Mouse (Mus musculus) thymus, adult 2 months (tissue): ENCODE measurements at regions not wholly inside any gene's neighbourhood (a gene's known extent, or its start where the extent isn't known, plus 50 kb on each side); places are given as distances from the start of the nearest gene placed in this dataset.

Experiments used
- DNase-seq: peaks from one replicate; pipeline ENCODE4 v3.0.0; 2021
- H3K27ac ChIP-seq: fragments of 200-500 bp; 2 replicates; pipeline ENCODE4 v1.5.1; 2012; ENCODE audit warnings: low read length, control low read depth; ENCODE audit not compliant: control insufficient read depth, insufficient read depth
- H3K27me3 ChIP-seq: fragments of 200-500 bp; 2 replicates; pipeline ENCODE4 v1.6.1; 2012; ENCODE audit warnings: mild to moderate bottlenecking, low read length, moderate library complexity, mixed read lengths; ENCODE audit not compliant: control insufficient read depth, insufficient read depth
- H3K36me3 ChIP-seq: fragments of 200-500 bp; 2 replicates; pipeline ENCODE4 v1.6.1; 2012; ENCODE audit warnings: mild to moderate bottlenecking, low read length, moderate library complexity; ENCODE audit not compliant: control insufficient read depth, insufficient read depth
- H3K4me1 ChIP-seq: fragments of 200-500 bp; replicated peaks from 2 replicates; pipeline ENCODE4 v1.6.1; 2012; ENCODE audit warnings: low read length; ENCODE audit not compliant: control insufficient read depth, insufficient read depth
- H3K4me3 ChIP-seq: fragments of 200-500 bp; 2 replicates; pipeline ENCODE4 v1.5.1; 2012; ENCODE audit warnings: mild to moderate bottlenecking, low read length, control low read depth, moderate library complexity; ENCODE audit not compliant: control insufficient read depth, insufficient read depth
- CTCF ChIP-seq: fragments of 200-500 bp; IDR thresholded peaks from 2 replicates; pipeline ENCODE4 v1.5.1; 2012; ENCODE audit warnings: mild to moderate bottlenecking, control low read depth, low read length, moderate library complexity, borderline replicate concordance; ENCODE audit not compliant: control insufficient read depth, poor library complexity, insufficient read depth; ENCODE audit errors: extremely low read depth
- POLR2A ChIP-seq: fragments of 200-500 bp; IDR thresholded peaks from 2 replicates; pipeline ENCODE4 v1.6.1; 2012; ENCODE audit warnings: mild to moderate bottlenecking, low read length, control low read depth, moderate library complexity; ENCODE audit not compliant: control insufficient read depth, poor library complexity, insufficient read depth; ENCODE audit errors: extremely low read depth
- WGBS: fragments of 180-500 bp; shearing (Covaris S2); methylation state at CpG from one replicate; pipeline ENCODE4 v1.1.7; 2018; 5-methylcytosine and 5-hydroxymethylcytosine counted together

DNA sequence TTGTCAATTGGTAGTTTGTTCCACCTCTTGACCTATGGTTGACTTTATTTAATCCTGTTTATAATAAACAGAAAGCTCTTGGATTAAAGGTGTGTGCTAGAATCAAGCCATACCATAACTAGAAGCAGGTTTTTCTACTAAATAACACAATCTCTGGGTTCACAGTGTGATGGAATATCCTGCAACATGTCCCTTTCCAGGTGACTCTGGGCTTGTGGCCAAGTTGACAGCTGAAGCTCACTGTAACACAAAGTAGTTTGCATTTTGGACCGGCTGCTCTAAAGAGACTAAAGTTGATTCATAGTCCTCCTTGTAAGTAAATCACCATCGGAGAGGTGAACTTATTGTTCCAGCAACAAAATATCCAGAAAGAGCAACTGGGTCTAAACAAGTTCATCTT, 149.3 kb upstream of the Kctd3 start:
- Histone ChIP-seq H3K4me1 (no peaks in the 10 kb centered on the region), H3K4me3 (no peak overlapping the region), H3K27ac (no peak overlapping the region), H3K36me3 (no peaks in the 10 kb centered on the region), H3K27me3 (no peaks in the 10 kb centered on the region)
- TF ChIP-seq CTCF (no peak), POLR2A (no peak)
- no peak for DNase-seq
- WGBS = 95% methylated on average over 2 of the region's 2 CpGs

GRCm38 (mm10) chr1:189154376-189154775, 146.7 kb upstream of the Kctd3 start:
- Histone ChIP-seq H3K4me3 (no peak overlapping the region), H3K27ac (no peak overlapping the region), H3K36me3 (no peaks in the 10 kb centered on the region), H3K4me1 (no peaks in the 10 kb centered on the region), H3K27me3 (no peaks in the 10 kb centered on the region)
- no peak for DNase-seq
- 90% methylated on average over 2 of the region's 2 CpGs for WGBS
- no peak for TF ChIP-seq CTCF
- no peak for TF ChIP-seq POLR2A

GRCm38 (mm10) chr1:189153150-189153549, 145.5 kb upstream of the Kctd3 start:
- 93% methylated on average over 10 of the region's 10 CpGs for WGBS

GRCm38 (mm10) chr1:189142982-189143451, 135.4 kb upstream of the Kctd3 start:
- Histone ChIP-seq H3K27ac (no peak overlapping the region), H3K4me3 (no peak overlapping the region), H3K4me1 (no peaks in the 10 kb centered on the region), H3K27me3 (no peaks in the 10 kb centered on the region), H3K36me3 (no peaks in the 10 kb centered on the region)
- TF ChIP-seq CTCF (no peak), POLR2A (no peak)
- DNase-seq = no peak
- 91% methylated on average over 9 of the region's 9 CpGs for WGBS

More at GRCm38 (mm10) chr1:189153150-189153549, 145.5 kb upstream of the Kctd3 start:
- TF ChIP-seq CTCF (no peak), POLR2A (no peak)
- H3K4me3 ChIP-seq = no peak overlapping the region
- no peak for DNase-seq
- H3K4me1 ChIP-seq = no peaks in the 10 kb centered on the region
- no peak overlapping the region for H3K27ac ChIP-seq
- no peaks in the 10 kb centered on the region for H3K36me3 ChIP-seq
- no peaks in the 10 kb centered on the region for H3K27me3 ChIP-seq

- WGBS = 81% methylated on average over 7 of the region's 7 CpGs
- TF ChIP-seq POLR2A = no peak
- TF ChIP-seq CTCF = no peak
Observed at GRCm38 (mm10) chr1:189142551-189142950, 134.9 kb upstream of the Kctd3 start.

GRCm38 (mm10) chr1:189141694-189142093, 134.1 kb upstream of the Kctd3 start:
- Histone ChIP-seq H3K36me3 (no peaks in the 10 kb centered on the region), H3K27ac (no peak overlapping the region), H3K4me3 (no peak overlapping the region), H3K27me3 (no peaks in the 10 kb centered on the region), H3K4me1 (no peaks in the 10 kb centered on the region)
- TF ChIP-seq POLR2A (no peak), CTCF (no peak)
- DNase-seq = no peak
- 94% methylated on average over 9 of the region's 9 CpGs for WGBS

More at GRCm38 (mm10) chr1:189142551-189142950, 134.9 kb upstream of the Kctd3 start:
- no peaks in the 10 kb centered on the region for H3K27me3 ChIP-seq
- no peak overlapping the region for H3K4me3 ChIP-seq
- no peaks in the 10 kb centered on the region for H3K36me3 ChIP-seq
- DNase-seq = no peak
- H3K27ac ChIP-seq = no peak overlapping the region
- H3K4me1 ChIP-seq = no peaks in the 10 kb centered on the region

DNA sequence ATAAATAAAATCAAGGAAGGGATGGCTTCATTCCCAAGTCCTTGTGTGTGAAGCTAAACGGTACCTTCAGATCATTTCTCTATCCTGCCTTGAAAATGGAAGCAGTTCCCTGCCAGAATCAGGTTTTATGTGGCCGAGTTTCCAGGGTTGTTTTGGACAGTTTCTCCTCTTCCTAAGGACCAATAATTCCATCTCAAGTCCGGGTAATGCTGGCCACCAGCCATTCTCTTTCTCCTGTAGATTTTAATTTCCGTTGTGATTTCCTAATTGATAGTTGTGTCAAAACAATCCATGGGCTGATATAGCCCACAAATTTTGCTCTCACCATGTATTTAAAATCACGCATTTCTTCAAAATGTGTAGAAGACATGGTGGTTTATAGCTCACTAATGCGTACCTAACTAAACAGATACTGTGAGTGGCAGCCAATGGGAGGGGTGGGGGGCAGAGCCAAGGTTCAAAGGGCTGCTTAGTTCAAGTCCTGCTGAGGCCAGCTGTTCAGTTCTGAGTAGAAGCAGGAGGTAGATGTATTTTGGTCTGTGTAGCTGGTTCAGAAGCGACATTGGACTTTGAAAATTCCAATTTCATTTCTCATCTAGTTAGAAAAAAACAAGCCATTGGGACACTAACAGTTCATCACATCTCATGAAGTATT, 129.2 kb upstream of the Kctd3 start:
- Histone ChIP-seq H3K27ac (no peak overlapping the region), H3K4me1 (no peaks in the 10 kb centered on the region), H3K27me3 (no peaks in the 10 kb centered on the region), H3K36me3 (no peaks in the 10 kb centered on the region), H3K4me3 (no peak overlapping the region)
- TF ChIP-seq POLR2A = no peak
- no peak for TF ChIP-seq CTCF
- 93% methylated on average over 7 of the region's 7 CpGs for WGBS
- DNase-seq = no peak
